Mouse (Mus musculus): ENCODE results near the gene Siah1b. TPM values are rescaled to one million over a fixed set of nuclear protein-coding genes. Genes with fewer than 3 reads are reported as not detected.

The Siah1b gene
- 16.1 and 17.3 TPM in 2 replicates for polyA plus RNA-seq (2015; fragmentation: Nextera tagmentation; extraction: Ambion mirVana)

DNA sequence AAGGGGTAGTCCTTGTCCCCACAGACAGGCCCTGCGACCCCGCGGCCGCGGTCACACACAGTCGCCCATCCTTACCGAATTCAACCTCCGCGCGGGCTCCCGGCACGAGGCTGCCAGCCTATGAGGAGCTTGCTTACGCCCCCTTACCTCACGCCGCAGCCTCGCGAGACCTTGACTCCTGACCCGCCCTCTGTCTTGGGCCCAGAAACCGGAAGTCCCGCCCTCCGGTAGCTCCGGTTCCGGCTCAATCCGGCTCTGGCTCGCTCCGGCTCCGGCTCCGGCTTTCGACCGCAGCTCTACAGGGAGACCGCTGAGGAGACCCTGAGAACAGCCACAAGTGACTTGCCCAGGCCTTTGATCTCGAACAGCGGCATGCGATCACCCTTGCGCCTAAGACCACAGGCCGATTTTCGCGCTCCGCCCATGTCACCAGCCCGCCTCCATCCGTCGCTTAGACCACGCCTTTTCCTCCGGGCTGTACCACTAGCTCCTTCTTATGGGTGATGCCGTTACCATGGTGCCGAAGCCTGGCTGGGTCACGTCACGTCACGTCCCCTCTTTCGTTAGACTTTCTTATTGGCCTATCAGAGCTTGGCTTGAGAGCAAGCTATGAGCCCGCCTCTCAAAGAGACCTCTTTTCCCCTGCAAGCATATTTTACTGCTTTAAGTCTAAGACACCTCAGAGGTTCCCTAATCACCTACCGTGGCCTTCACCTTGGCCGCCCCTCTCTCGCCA is at the start of gene Siah1b:
TSS of gene Siah1b (minus strand) at position 454 of the 736 bp plus-strand sequence.

DNA sequence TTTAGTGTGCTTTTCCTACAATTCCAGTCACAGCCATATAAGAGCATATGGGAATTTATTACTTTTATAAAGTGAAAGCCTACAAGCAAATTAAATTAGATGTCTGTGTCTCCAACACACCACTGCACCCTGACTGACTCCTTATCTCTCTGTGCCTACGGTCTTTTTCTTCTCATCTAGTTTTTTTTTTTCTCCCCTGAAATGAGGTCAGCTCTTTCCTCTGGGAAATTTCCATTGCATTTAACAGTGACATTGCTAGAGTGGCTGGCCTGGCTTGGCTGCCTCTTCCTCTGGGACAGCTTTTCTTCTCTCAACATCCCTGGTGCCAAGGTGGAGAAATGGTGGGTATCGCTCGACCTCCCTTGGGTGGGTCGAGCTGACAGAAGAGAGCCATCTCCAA is 12.3 kb upstream of the Siah1b start, which contains the start of gene Cltrn:
TSS of gene Cltrn (plus strand) at position 249 of the 400 bp plus-strand sequence.

DNA sequence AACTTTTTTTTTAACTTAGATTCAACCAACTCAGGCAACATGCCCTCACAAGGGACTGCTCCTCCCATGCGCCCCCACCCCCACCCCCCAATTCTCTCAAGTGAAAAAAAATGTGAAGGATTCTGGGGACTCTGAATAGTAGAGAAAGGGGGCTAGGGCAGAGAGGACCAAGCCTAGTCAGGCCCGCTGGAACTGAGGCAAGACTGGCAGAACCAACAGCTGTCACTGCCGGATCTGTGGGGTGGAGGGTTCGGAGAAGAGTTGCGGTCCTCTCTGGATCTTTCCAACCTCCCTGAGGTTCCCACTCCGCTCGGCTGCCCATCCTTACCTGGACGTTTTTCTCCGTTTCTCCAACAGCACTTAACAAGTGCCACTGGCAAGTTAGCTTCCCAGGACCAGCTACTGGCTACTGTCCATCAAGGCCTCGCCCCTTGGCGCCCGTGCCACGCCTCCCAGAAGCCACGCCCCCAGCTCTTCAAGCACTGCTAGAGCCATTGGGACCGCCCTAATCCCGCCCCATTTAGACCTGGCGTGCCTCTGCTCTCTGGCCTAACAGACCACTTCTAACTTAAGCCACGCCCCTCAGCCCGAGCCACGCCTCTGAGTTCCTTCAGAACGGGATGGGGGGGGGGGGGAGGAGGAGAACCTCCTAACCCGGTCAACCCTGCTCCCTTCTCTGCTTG is 48.5 kb downstream of the Siah1b start, which contains the start of gene Car5b:
TSS of gene Car5b (minus strand) at position 391 of the 683 bp plus-strand sequence.

Other genes starting within 250 kb of the Siah1b start
- gene Ap1s2, start 167.5 kb downstream of the Siah1b start, polyA plus RNA-seq (2015; fragmentation: Nextera tagmentation; extraction: Ambion mirVana), result 9.8 and 13.2 TPM in 2 replicates
- 37.8 and 38.4 TPM in 2 replicates for gene Zrsr2, start 117.8 kb downstream of the Siah1b start, polyA plus RNA-seq (2015; fragmentation: Nextera tagmentation; extraction: Ambion mirVana)
- 0.24 and 0.42 TPM in 2 replicates for gene Car5b, start 48.5 kb downstream of the Siah1b start, polyA plus RNA-seq (2015; fragmentation: Nextera tagmentation; extraction: Ambion mirVana)
- gene Cltrn, start 12.3 kb upstream of the Siah1b start, polyA plus RNA-seq (2015; fragmentation: Nextera tagmentation; extraction: Ambion mirVana), result 0.16 TPM in 1 of 2 replicates, not detected in the other
- gene Ace2, start 62.8 kb upstream of the Siah1b start, polyA plus RNA-seq (2015; fragmentation: Nextera tagmentation; extraction: Ambion mirVana), result 0.40 and 0.41 TPM in 2 replicates
- 4.1 and 5.2 TPM in 2 replicates for gene Bmx, start 181.7 kb upstream of the Siah1b start, polyA plus RNA-seq (2015; fragmentation: Nextera tagmentation; extraction: Ambion mirVana)
- 17.4 and 18.0 TPM in 2 replicates for gene Pir, start 192.9 kb upstream of the Siah1b start, polyA plus RNA-seq (2015; fragmentation: Nextera tagmentation; extraction: Ambion mirVana)